Mouse (Mus musculus): ENCODE results near the gene Fam92b. TPM values are rescaled to one million over a fixed set of nuclear protein-coding genes. Genes with fewer than 3 reads are reported as not detected.
A peak's percentile ranks its signal among the peaks of the same experiment; 100 is the strongest.

Fam92b gene
- 1.3 and 1.7 TPM in 2 replicates for polyA plus RNA-seq (2015; fragmentation: Nextera tagmentation; extraction: Ambion mirVana)

DNA sequence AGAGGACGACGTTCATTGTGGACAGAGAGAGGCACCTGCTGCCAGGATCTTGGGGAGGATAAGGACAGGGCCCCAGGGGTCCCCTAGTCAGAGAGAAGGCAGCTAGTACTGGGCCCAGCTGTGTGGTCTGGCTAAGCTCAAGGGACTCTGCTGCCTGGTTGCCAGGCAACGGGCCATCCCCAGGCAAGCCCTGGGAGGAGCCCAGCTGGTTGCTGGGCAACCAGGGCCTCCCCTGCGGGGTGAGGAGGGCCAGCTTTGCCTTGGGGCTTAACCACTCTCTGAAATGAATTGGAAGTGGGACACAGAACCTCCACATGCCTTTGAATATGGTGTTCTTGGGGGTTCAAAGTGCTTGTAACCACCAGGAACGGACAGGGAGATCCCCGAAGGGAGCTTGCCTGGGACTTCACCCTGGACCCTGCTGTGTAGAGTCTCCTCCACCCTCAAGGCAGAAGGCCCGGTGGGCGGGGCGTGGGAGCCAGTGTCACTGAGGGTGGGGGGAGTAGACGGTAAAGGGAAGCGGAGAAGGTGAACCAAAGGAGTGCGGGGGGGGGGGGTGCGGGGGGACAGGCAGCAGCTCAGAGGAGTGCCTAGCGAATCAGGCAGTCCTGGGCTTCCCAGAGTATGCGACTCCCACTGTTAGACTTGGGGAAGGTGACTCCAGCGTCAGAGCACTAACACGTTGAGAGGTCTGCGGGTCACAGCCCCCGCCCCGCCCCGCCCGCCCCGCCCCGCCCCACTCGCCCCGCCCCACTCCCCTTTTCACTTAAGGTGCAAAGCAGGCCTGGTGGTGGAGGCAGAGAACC, at the start of gene Fam92b:
Gene Fam92b, minus strand, starts transcription at position 149 of the 806 bp plus-strand sequence.
- Histone ChIP-seq H3K9ac (peak within 1 kb of the TSS; percentile 51; the same call in 1 of the 2 replicates), H3K4me2 (peak within 1 kb of the TSS; percentile 52), H3K4me1 (peaks cover 39% of the 10 kb centered on the region), H3K36me3 (no peaks in the 10 kb centered on the region), H3K4me3 (peak within 1 kb of the TSS; percentile 10; the same call in 1 of the 2 replicates), H3K9me3 (no peaks in the 10 kb centered on the region), H3K27me3 (peaks cover 45% of the 10 kb centered on the region), H3K27ac (0 out of 2 replicates have a peak within 1 kb of the TSS, but pooled peaks have one; percentile 3)
- 0% methylated on average over 24 of the region's 26 CpGs for WGBS
- peak; percentile 48 for ATAC-seq (ENCODE audit: insufficient number of reproducible peaks, insufficient read depth, low FRiP score, low TSS enrichment, low read depth)

DNA sequence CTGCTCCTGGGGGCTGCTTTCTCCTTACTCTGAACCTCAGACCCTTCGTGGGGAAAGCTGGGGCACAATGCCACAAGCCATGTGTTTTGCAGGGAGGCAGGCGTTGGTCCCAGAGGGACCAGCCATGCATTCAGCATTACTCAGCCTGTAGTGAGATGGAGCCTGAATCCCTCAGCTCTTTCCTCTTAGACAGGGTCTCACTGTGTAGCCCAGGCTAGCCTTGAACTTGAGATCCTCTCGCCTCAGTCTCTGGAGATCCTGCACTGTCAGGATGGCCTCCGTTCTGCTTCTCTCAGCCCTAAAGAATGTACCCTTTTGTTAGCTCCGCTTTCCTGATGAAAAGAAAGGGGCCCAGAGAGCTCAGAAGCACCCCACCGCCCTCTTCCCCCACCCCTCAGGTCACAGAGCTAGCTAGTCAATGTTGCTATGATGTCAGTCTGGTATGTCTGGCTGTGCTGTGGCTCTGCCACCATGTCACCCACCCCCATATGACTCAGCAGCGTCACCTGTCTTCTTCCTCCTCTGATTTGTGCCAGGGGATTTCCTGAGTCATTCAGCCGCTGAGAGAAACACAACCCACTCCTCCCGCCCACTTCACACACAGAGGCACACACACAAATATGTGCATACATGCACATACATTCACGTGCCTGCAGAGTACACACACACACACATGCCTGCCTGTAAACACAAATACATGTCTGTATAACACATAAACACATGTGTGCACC, 48.3 kb upstream of the Fam92b start:
- peaks cover 72% of the 10 kb centered on the region for H3K4me1 ChIP-seq
- peak overlapping the region; percentile 27; the same call in 1 of the 2 replicates for H3K9ac ChIP-seq
- peak overlapping the region; percentile 79 for H3K27ac ChIP-seq
- H3K4me3 ChIP-seq = no peak overlapping the region
- H3K27me3 ChIP-seq = 0 out of 2 replicates have a peak, but pooled peaks cover 9% of the 10 kb centered on the region
- H3K4me2 ChIP-seq = no peak overlapping the region
- 30% methylated on average over 10 of the region's 10 CpGs for whole genome bisulfite sequencing
- no peaks in the 10 kb centered on the region for H3K9me3 ChIP-seq
- no peaks in the 10 kb centered on the region for H3K36me3 ChIP-seq
- no peak for ATAC-seq (ENCODE audit: insufficient number of reproducible peaks, insufficient read depth, low FRiP score, low TSS enrichment, low read depth)

DNA sequence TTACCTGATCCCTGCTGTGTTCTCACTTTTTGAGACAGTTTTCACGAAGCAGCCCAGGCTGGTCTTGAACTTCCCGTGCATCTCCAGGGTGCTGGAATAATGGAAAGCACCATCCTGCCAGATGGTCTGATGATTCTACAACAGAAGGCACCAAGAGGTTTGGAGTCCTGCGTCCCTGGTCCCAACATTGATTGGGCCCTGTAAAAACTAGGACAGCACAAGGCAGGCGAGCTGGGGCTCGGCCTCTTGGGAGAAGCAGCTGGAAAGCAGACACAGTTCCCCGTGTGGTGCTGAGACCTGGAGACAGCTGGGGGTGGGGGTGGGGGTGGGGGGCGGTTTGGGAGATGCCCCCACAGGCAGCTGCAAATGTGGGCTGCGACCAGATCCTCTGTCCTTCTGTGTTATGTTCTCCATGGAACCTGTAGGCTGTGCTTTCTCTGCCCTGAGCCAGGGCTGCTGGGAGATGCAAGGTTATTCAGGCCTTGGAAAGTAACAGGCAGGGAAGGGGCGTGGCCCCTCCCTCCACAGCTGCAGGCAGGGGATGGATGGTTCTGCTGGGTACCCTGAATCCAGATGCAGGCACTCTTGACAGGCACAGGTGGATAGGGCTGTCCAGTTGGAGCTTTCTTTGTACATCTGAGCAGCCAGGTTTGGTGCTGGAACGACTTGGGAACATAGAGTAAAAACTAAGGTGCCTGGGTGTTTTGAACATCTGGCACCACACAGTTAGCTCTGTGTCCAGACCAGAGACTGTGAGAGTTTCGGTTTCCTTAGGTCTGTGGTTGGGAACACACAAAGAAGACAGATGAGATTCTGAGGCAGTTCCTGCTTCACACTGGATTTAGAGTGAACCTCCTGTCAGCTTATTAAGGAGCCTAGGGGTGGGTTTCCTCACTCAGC, 47.5 kb upstream of the Fam92b start:
- no peak for ATAC-seq (ENCODE audit: insufficient number of reproducible peaks, insufficient read depth, low FRiP score, low TSS enrichment, low read depth)
- Histone ChIP-seq H3K4me3 (no peak overlapping the region), H3K36me3 (no peaks in the 10 kb centered on the region), H3K9ac (peak overlapping the region; percentile 33; the same call in 1 of the 2 replicates), H3K27ac (peak overlapping the region; percentile 79), H3K27me3 (0 out of 2 replicates have a peak, but pooled peaks cover 7% of the 10 kb centered on the region), H3K4me1 (peaks cover 72% of the 10 kb centered on the region), H3K4me2 (no peak overlapping the region), H3K9me3 (no peaks in the 10 kb centered on the region)
- 37% methylated on average over 11 of the region's 11 CpGs for WGBS

DNA sequence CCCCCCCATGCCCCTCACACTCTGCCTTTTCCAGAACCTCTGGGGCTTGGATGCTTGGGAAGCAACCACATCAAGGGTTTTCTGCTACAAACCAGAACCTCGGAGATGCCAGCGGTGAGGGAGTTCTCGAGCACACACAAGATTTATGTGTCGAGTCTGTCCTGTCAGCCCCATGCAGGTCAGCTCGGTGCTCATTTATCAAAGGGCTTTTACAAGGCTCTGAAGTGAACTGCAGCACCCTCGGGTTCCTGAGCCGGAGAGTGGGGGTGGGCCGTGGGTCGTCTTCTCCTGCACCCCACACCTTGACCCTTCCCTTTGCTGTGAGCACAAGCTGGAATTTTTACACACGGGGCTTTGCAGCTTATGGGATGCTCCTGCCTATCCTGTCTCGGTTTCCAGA, 45.3 kb upstream of the Fam92b start:
- peaks cover 81% of the 10 kb centered on the region for H3K4me1 ChIP-seq
- no peaks in the 10 kb centered on the region for H3K36me3 ChIP-seq
- WGBS = 52% methylated on average over 11 of the region's 11 CpGs
- no peak overlapping the region for H3K9ac ChIP-seq
- H3K27ac ChIP-seq = no peak overlapping the region
- no peak for ATAC-seq (ENCODE audit: insufficient number of reproducible peaks, insufficient read depth, low FRiP score, low TSS enrichment, low read depth)
- no peaks in the 10 kb centered on the region for H3K27me3 ChIP-seq
- no peak overlapping the region for H3K4me3 ChIP-seq
- H3K9me3 ChIP-seq = no peaks in the 10 kb centered on the region
- no peak overlapping the region for H3K4me2 ChIP-seq

DNA sequence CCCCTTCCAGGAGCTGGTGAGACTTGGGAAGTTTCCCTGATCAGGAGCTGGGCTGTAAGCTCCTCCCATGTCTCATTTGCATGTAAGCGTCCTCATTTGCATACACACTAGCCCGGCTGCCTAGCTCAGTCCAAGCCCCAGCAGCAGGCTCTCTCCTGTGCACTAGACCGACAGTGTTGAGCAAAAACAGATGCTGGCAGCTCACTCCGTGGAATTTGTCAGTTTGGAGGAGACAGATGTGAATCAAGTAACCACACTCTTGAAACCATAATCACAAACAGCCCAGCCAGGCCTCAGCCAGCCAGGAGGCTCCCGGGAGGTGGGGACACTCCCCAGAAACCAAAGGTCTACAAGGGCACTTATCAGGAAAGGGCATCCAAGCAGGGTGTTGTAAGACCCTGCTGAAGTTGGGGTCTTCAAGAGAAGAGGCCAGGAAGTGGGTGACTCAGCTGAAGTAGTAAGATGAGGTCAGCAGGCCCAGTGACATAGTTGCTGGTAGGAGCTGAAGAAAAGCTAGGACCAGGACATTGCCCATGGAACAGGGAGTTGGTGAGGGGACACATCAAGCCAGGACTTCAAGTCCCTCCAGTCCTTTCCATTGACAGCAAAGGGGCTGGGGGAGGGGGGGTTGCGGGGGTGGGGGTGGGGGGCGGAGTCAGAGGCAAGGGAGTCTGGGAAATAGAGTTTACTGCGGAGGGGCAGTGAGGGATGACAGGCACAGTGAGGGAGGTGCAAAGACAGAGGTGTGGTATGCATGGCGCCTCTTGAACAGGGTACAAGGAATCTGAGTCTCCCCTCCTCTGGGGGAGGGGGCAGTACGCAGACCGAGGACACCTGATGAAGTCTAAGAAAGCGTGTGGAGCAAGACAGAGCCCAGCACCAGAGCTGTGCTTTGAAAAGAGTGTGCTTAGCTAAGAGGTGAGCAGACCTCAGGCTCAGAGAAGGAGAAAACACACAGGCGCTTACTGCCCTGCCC, 39.9 kb upstream of the Fam92b start:
- WGBS = 9% methylated on average over 13 of the region's 13 CpGs
- no peaks in the 10 kb centered on the region for H3K27me3 ChIP-seq

DNA sequence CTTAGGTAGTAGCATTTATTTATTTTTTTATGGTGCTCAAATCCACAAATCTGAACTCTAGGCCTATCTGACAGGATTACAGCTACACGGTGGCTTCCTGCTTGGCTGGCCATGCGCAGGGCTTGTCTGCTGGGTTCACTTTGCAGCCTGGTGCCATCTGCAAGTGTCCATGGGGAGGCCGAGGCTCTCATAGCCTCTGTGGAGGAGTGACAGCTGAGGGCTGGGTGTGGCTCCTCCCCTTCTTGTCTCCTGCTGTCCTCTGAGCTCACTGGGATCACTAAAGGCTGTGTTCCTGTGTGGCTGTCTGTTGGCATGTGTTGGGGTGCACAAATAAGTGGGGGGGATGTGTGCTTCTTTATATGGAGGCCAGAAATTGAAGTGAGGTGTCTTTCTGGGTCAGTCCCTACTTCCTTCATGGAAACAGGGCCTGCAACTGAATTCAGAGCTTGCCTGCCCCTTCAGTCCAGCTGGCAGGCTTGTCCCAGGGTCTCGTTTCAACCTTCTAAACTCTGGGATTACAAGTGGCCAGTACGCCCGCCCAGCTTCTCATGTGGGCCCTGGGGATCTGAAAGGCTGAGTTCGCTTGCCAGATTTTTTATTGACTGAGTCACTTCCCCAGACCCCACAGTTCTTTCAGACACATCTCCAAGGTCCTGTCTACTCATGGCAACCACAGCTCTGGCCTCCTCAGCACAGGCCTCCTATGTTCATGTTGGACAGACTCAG, 38.3 kb upstream of the Fam92b start:
- Histone ChIP-seq H3K4me1 (peaks cover 73% of the 10 kb centered on the region), H3K9ac (no peak overlapping the region), H3K27ac (peak overlapping the region; percentile 67), H3K27me3 (no peaks in the 10 kb centered on the region), H3K36me3 (no peaks in the 10 kb centered on the region), H3K9me3 (no peaks in the 10 kb centered on the region), H3K4me2 (peak overlapping the region; percentile 9; the same call in 1 of the 2 replicates), H3K4me3 (no peak overlapping the region)
- no peak for ATAC-seq (ENCODE audit: insufficient number of reproducible peaks, insufficient read depth, low FRiP score, low TSS enrichment, low read depth)
- 42% methylated on average over 7 of the region's 7 CpGs for WGBS

More for the DNA sequence above, 39.9 kb upstream of the Fam92b start:
- H3K4me3 ChIP-seq = no peak overlapping the region
- peak overlapping the region; percentile 86 for H3K27ac ChIP-seq
- H3K4me1 ChIP-seq = peaks cover 64% of the 10 kb centered on the region
- ATAC-seq (ENCODE audit: insufficient number of reproducible peaks, insufficient read depth, low FRiP score, low TSS enrichment, low read depth) = peak; percentile 87
- no peaks in the 10 kb centered on the region for H3K9me3 ChIP-seq
- H3K9ac ChIP-seq = 0 out of 2 replicates have a peak overlapping the region, but pooled peaks have one; percentile 27
- H3K36me3 ChIP-seq = no peaks in the 10 kb centered on the region
- peak overlapping the region; percentile 27 for H3K4me2 ChIP-seq

DNA sequence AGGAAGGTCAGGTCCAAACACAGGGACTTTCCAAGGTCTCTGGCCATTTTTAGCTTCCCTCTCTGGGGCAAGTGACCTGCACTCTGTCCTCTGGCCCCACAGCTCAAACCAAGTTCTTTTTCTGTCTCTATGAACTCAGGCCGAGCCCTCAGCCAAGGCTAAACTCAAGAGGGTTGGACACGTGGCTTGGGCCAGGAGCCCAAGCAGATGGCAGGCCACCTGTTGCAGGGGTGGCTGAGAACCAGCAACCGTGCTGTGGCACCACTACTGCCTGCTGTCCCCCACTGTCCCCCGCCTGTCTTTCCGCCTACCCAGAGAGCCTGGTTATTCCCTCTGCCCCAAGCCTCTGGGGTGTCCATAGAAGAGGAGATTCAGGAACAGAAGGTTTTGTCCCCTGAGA, 36.7 kb upstream of the Fam92b start:
- Histone ChIP-seq H3K4me1 (peaks cover 62% of the 10 kb centered on the region), H3K4me2 (no peak overlapping the region), H3K27ac (no peak overlapping the region), H3K36me3 (no peaks in the 10 kb centered on the region), H3K4me3 (no peak overlapping the region), H3K9me3 (no peaks in the 10 kb centered on the region), H3K9ac (no peak overlapping the region), H3K27me3 (no peaks in the 10 kb centered on the region)
- WGBS = 79% methylated on average over 5 of the region's 5 CpGs
- ATAC-seq (ENCODE audit: insufficient number of reproducible peaks, insufficient read depth, low FRiP score, low TSS enrichment, low read depth) = no peak

DNA sequence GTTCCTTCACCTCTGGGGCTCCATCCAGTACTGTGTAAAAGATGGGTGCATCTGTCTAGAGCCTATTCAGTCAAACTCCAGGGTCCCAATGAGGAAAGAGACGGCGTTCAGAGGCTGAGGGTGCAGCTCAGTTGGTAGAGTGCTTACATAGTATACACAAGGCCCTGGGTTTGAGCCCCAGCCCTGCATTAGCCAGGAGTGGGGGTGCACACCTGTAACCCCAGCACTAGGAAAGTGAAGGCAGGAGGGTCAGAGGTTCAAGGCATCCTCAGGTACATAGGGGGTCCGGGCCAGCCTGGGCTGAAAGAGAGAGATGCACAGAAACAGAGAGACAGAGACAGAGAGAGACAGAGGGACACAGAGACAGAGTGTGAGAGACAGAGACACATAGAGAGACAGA, 36.0 kb upstream of the Fam92b start:
- no peak overlapping the region for H3K27ac ChIP-seq
- no peak overlapping the region for H3K4me3 ChIP-seq
- H3K9ac ChIP-seq = no peak overlapping the region
- peaks cover 58% of the 10 kb centered on the region for H3K4me1 ChIP-seq
- H3K27me3 ChIP-seq = no peaks in the 10 kb centered on the region
- no peak for ATAC-seq (ENCODE audit: insufficient number of reproducible peaks, insufficient read depth, low FRiP score, low TSS enrichment, low read depth)
- no peaks in the 10 kb centered on the region for H3K9me3 ChIP-seq
- 92% methylated on average over 3 of the region's 3 CpGs for WGBS
- H3K4me2 ChIP-seq = no peak overlapping the region
- no peaks in the 10 kb centered on the region for H3K36me3 ChIP-seq

DNA sequence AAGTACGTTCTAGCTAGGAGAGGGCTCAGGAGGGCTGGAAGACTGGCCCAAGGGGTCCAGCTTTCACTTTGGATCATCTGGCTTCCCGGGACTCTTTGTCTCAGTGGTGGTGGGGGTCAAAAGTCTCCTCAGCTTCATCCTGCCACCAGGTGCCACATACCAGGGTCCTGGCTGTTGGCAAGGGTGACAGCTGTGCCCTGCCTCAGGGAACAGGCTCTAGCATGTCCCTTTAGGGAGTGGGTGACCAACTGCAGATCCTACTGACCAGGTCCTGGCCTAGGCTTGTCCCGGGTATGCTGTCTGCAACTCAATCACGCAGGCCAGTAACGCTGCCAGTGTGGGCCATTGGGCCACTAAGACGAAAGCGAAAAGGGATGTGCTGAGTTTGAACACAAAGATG, 35.3 kb upstream of the Fam92b start:
- peaks cover 57% of the 10 kb centered on the region for H3K4me1 ChIP-seq
- H3K4me3 ChIP-seq = no peak overlapping the region
- no peak for ATAC-seq (ENCODE audit: insufficient number of reproducible peaks, insufficient read depth, low FRiP score, low TSS enrichment, low read depth)
- H3K27ac ChIP-seq = no peak overlapping the region
- no peak overlapping the region for H3K9ac ChIP-seq
- 85% methylated on average over 7 of the region's 7 CpGs for WGBS
- no peaks in the 10 kb centered on the region for H3K36me3 ChIP-seq
- no peaks in the 10 kb centered on the region for H3K9me3 ChIP-seq
- no peaks in the 10 kb centered on the region for H3K27me3 ChIP-seq
- no peak overlapping the region for H3K4me2 ChIP-seq

DNA sequence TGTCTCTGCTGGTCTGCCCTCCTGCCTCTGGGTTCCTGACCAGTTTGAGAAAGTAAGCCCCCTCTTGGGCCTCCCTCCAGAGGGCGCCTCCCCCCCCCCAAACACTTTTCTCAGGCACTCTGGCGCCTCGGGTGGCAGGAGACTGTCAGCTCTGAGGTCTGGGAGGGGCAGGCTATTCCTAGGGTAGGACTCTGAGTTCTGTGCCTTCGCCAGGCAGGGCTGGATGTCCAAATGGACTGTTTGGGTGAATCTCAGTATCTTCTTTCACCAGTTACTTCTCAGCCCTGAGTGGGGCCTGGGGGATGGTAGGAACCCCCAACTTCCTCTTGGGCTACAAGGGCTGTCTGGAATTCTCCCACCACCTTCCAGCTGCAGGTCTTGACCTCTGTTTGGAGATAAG, 34.1 kb upstream of the Fam92b start:
- ATAC-seq (ENCODE audit: insufficient number of reproducible peaks, insufficient read depth, low FRiP score, low TSS enrichment, low read depth) = no peak
- Histone ChIP-seq H3K27me3 (no peaks in the 10 kb centered on the region), H3K9ac (no peak overlapping the region), H3K4me3 (no peak overlapping the region), H3K36me3 (no peaks in the 10 kb centered on the region), H3K4me1 (peaks cover 45% of the 10 kb centered on the region), H3K4me2 (no peak overlapping the region), H3K9me3 (no peaks in the 10 kb centered on the region), H3K27ac (no peak overlapping the region)
- WGBS = 11% methylated on average over 4 of the region's 4 CpGs
